Mouse (Mus musculus): ENCODE results near the gene Lrp2. TPM values are rescaled to one million over a fixed set of nuclear protein-coding genes. Genes with fewer than 3 reads are reported as not detected.

The Lrp2 gene
- polyA plus RNA-seq, 1 experiment from 2014 or later: 1.6 TPM

DNA sequence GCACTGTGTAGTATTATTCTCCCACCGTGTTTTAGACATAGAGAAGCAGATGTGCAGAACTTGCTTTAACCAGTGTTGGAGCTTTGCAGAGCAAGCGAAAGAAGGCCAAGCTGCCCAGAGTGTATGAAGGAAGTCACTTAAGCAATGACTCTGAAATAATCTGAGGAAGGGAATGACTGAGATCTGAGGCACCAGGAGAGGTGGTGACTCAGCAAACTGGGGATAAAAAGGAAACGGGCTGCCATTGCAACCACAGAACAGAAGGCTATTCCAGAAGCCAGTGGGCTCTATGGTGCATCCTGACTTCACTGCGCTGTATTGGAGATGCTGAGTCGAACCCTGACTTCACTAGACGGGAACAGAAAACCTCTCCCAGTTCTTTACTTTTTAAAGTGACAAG, 10.9 kb downstream of the Lrp2 start:
- ATAC-seq (ENCODE audit: insufficient read depth, low FRiP score, low TSS enrichment) (no peak), DNase-seq (ENCODE audit: low spot score) (no peak)
- Histone ChIP-seq H3K36me3 (ENCODE audit: control insufficient read depth, insufficient read depth, low read length) (no peaks in the 10 kb centered on the region), H3K4me2 (ENCODE audit: low read depth) (no peak overlapping the region), H3K27ac (ENCODE audit: low read depth, low read length) (no peak overlapping the region), H3K9me3 (ENCODE audit: control insufficient read depth, low read length) (no peaks in the 10 kb centered on the region), H3K9ac (ENCODE audit: low read length) (no peak overlapping the region), H3K27me3 (ENCODE audit: control insufficient read depth, insufficient read depth, low read length) (no peaks in the 10 kb centered on the region), H3K4me3 (ENCODE audit: low read depth, low read length) (no peak overlapping the region), H3K4me1 (ENCODE audit: control insufficient read depth, insufficient read depth, low read length) (no peaks in the 10 kb centered on the region)
- 66% methylated on average over 6 of the region's 6 CpGs for WGBS

DNA sequence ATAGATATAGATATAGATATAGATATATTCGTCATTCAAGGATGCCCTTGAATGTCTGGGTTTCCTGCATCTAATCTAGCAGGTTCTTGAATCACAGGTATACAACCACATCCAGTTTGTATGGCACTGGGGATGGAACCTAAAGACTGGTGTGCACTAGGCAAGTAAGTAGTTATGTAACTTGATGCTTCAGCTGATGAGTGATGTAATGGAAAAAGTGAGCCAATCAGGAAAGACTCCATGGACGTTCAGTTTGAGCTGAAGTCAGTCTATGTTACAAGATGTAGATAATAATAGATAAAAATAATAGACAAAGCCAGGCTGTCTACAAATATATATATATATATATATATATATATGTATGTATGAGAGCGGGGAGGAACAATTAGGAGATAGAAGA, 11.6 kb downstream of the Lrp2 start:
- Histone ChIP-seq H3K4me1 (ENCODE audit: control insufficient read depth, insufficient read depth, low read length) (no peaks in the 10 kb centered on the region), H3K4me2 (ENCODE audit: low read depth) (no peak overlapping the region), H3K9me3 (ENCODE audit: control insufficient read depth, low read length) (no peaks in the 10 kb centered on the region), H3K4me3 (ENCODE audit: low read depth, low read length) (no peak overlapping the region), H3K27me3 (ENCODE audit: control insufficient read depth, insufficient read depth, low read length) (no peaks in the 10 kb centered on the region), H3K36me3 (ENCODE audit: control insufficient read depth, insufficient read depth, low read length) (no peaks in the 10 kb centered on the region), H3K9ac (ENCODE audit: low read length) (no peak overlapping the region), H3K27ac (ENCODE audit: low read depth, low read length) (no peak overlapping the region)
- ATAC-seq (ENCODE audit: insufficient read depth, low FRiP score, low TSS enrichment): no peak
- DNase-seq (ENCODE audit: low spot score): no peak
- WGBS: 80% methylated on average over 3 of the region's 3 CpGs

DNA sequence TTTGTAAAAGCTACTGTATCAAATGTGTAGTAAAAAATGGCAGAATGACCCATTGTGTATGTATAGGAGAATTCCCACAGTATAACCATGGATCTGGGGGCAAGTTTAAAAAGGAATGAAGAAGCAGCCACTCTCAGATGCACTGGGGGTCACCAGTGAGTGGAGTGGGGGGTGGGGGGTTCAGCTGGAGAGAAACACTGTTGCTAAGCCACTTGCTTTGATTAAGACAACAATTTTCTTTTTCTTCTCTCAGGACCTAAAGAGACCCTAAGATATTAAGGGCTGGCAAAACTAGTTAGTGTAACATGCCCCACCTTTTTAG, 12.2 kb downstream of the Lrp2 start:
- no peak overlapping the region for H3K4me3 ChIP-seq (ENCODE audit: low read depth, low read length)
- H3K36me3 ChIP-seq (ENCODE audit: control insufficient read depth, insufficient read depth, low read length): no peaks in the 10 kb centered on the region
- no peaks in the 10 kb centered on the region for H3K27me3 ChIP-seq (ENCODE audit: control insufficient read depth, insufficient read depth, low read length)
- no peaks in the 10 kb centered on the region for H3K9me3 ChIP-seq (ENCODE audit: control insufficient read depth, low read length)
- H3K4me2 ChIP-seq (ENCODE audit: low read depth): no peak overlapping the region
- DNase-seq (ENCODE audit: low spot score) (no peak), ATAC-seq (ENCODE audit: insufficient read depth, low FRiP score, low TSS enrichment) (no peak)
- H3K9ac ChIP-seq (ENCODE audit: low read length): no peak overlapping the region
- H3K4me1 ChIP-seq (ENCODE audit: control insufficient read depth, insufficient read depth, low read length): no peaks in the 10 kb centered on the region
- H3K27ac ChIP-seq (ENCODE audit: low read depth, low read length): no peak overlapping the region

DNA sequence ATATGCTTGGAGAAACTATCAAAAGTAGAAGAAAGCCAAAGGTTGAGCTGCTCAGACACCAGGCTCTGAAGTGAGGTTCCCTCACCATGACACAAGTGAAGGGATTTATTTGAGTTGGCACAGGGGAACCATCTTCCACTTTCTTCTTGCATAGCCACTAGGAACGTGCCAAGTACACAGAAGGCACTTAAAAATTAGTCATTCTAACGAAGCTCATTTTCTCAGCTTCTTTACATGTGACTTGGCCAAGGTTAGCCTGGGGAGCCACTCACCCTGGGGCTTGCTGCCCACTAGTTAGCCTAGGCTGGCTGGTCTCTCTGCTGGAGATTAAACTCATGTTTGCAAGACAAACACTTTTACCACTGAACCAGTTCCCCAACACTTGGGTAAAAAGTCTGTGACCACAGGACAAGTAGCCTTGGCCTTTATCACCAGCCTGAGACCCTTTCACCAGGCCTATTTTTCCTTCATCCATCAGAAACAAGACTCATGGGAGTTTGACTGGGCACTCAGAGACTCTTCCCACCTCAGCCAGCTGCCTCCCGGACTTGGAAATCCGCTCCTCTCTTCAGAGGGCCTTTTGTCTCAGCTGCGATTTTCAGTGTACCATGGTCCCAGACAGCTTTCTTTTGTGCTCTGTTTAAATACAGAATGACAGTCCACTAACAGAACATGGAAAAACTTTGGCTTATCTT, 12.7 kb downstream of the Lrp2 start:
- no peak overlapping the region for H3K4me2 ChIP-seq (ENCODE audit: low read depth)
- H3K4me1 ChIP-seq (ENCODE audit: control insufficient read depth, insufficient read depth, low read length): no peaks in the 10 kb centered on the region
- no peak for DNase-seq (ENCODE audit: low spot score)
- no peak overlapping the region for H3K9ac ChIP-seq (ENCODE audit: low read length)
- ATAC-seq (ENCODE audit: insufficient read depth, low FRiP score, low TSS enrichment): no peak
- no peak overlapping the region for H3K4me3 ChIP-seq (ENCODE audit: low read depth, low read length)
- H3K36me3 ChIP-seq (ENCODE audit: control insufficient read depth, insufficient read depth, low read length): no peaks in the 10 kb centered on the region
- H3K27me3 ChIP-seq (ENCODE audit: control insufficient read depth, insufficient read depth, low read length): no peaks in the 10 kb centered on the region
- WGBS: 72% methylated on average over 5 of the region's 5 CpGs
- H3K9me3 ChIP-seq (ENCODE audit: control insufficient read depth, low read length): no peaks in the 10 kb centered on the region
- H3K27ac ChIP-seq (ENCODE audit: low read depth, low read length): no peak overlapping the region

DNA sequence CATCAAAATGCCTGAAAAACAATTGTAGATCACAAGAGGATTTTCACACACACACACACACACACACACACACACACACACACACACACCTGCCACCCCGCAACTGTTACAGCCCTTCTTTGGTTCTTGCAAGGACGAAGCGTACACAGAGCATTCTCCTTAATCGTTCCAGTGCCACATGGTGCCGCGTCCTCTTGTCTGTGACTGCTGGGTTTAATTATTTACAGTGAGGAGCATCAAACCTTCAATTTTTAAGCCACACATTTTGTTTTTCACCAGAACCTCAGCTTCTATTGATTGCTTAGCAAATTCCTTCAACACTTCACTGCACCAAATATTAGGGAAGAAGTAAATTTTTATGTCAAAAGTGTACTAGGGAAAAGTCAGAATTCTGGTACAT, 15.3 kb downstream of the Lrp2 start:
- ATAC-seq (ENCODE audit: insufficient read depth, low FRiP score, low TSS enrichment) (no peak), DNase-seq (ENCODE audit: low spot score) (no peak)
- H3K27ac ChIP-seq (ENCODE audit: low read depth, low read length): no peak overlapping the region
- no peaks in the 10 kb centered on the region for H3K36me3 ChIP-seq (ENCODE audit: control insufficient read depth, insufficient read depth, low read length)
- H3K9me3 ChIP-seq (ENCODE audit: control insufficient read depth, low read length): no peaks in the 10 kb centered on the region
- H3K4me1 ChIP-seq (ENCODE audit: control insufficient read depth, insufficient read depth, low read length): no peaks in the 10 kb centered on the region
- H3K27me3 ChIP-seq (ENCODE audit: control insufficient read depth, insufficient read depth, low read length): no peaks in the 10 kb centered on the region
- 72% methylated on average over 6 of the region's 6 CpGs for WGBS
- H3K4me3 ChIP-seq (ENCODE audit: low read depth, low read length): no peak overlapping the region
- no peak overlapping the region for H3K9ac ChIP-seq (ENCODE audit: low read length)
- no peak overlapping the region for H3K4me2 ChIP-seq (ENCODE audit: low read depth)

DNA sequence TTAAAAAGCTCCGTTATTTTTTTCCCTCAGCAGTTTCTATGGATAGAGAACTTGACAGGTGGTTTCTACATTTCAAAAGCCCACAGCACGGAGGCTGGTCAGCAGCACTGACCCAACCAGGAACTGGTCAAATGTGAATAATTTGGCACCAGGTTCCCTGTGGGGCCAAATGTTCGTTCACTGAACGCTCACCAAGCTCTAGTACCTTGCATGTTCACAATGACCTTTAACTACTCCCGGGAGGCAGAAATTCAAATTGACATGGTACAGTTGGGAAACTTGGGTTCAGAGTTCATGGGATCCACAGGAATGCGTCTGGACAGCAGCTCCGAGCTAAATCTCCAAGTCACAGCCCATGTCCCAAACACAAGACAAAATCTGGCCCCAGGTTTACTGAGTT, 19.6 kb downstream of the Lrp2 start:
- H3K9ac ChIP-seq (ENCODE audit: low read length): no peak overlapping the region
- no peaks in the 10 kb centered on the region for H3K36me3 ChIP-seq (ENCODE audit: control insufficient read depth, insufficient read depth, low read length)
- H3K4me2 ChIP-seq (ENCODE audit: low read depth): no peak overlapping the region
- no peaks in the 10 kb centered on the region for H3K9me3 ChIP-seq (ENCODE audit: control insufficient read depth, low read length)
- no peak overlapping the region for H3K27ac ChIP-seq (ENCODE audit: low read depth, low read length)
- H3K4me1 ChIP-seq (ENCODE audit: control insufficient read depth, insufficient read depth, low read length): no peaks in the 10 kb centered on the region
- H3K4me3 ChIP-seq (ENCODE audit: low read depth, low read length): no peak overlapping the region
- no peaks in the 10 kb centered on the region for H3K27me3 ChIP-seq (ENCODE audit: control insufficient read depth, insufficient read depth, low read length)
- no peak for ATAC-seq (ENCODE audit: insufficient read depth, low FRiP score, low TSS enrichment)
- 75% methylated on average over 7 of the region's 7 CpGs for WGBS
- DNase-seq (ENCODE audit: low spot score): no peak

DNA sequence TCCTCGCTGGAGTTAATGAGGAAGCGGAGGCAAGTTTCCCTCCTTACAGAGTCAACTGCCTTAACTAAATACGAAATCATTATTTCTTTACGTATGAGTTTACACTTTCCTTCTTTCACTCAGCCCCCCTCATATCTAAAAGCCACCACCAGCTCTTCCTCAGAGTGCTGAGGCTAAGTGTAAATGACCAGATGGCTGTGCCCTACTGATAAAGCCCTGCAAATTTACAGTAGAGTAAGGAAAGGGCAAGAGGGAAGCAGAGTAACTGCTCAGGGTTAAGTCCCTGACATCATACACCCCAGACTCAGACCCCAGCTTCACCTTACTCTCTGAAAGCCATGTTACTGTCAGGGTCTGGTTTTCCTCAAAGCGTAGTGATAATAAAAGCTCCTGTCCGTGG, 22.4 kb downstream of the Lrp2 start:
- H3K4me2 ChIP-seq (ENCODE audit: low read depth): no peak overlapping the region
- H3K4me1 ChIP-seq (ENCODE audit: control insufficient read depth, insufficient read depth, low read length): 0 out of 2 replicates have a peak, but pooled peaks cover 3% of the 10 kb centered on the region
- ATAC-seq (ENCODE audit: insufficient read depth, low FRiP score, low TSS enrichment) (no peak), DNase-seq (ENCODE audit: low spot score) (no peak)
- H3K36me3 ChIP-seq (ENCODE audit: control insufficient read depth, insufficient read depth, low read length): no peaks in the 10 kb centered on the region
- no peaks in the 10 kb centered on the region for H3K27me3 ChIP-seq (ENCODE audit: control insufficient read depth, insufficient read depth, low read length)
- no peak overlapping the region for H3K9ac ChIP-seq (ENCODE audit: low read length)
- H3K9me3 ChIP-seq (ENCODE audit: control insufficient read depth, low read length): no peaks in the 10 kb centered on the region
- H3K27ac ChIP-seq (ENCODE audit: low read depth, low read length): no peak overlapping the region
- 88% methylated on average over 6 of the region's 6 CpGs for WGBS
- no peak overlapping the region for H3K4me3 ChIP-seq (ENCODE audit: low read depth, low read length)

DNA sequence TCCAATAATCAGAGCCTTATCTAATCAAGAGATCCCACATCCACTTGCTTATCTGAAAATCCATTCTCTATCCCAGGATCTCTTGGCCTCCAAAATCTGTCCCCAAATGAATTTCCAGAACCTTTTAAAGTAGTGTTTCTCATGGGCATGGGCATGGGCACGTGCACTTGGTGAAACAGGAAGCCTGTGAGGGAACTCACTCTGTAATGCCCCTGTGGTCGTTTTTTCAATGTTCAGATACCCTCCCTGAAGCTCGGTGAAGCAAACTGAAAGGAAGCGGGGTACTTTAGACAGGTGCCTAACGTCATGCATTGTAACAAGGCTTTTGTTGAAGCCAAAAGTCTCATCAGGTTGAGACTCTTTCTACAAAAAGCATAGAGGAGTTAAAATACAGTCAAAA, 23.1 kb downstream of the Lrp2 start:
- 0 out of 2 replicates have a peak, but pooled peaks cover 3% of the 10 kb centered on the region for H3K4me1 ChIP-seq (ENCODE audit: control insufficient read depth, insufficient read depth, low read length)
- no peak for ATAC-seq (ENCODE audit: insufficient read depth, low FRiP score, low TSS enrichment)
- H3K4me3 ChIP-seq (ENCODE audit: low read depth, low read length): no peak overlapping the region
- no peaks in the 10 kb centered on the region for H3K27me3 ChIP-seq (ENCODE audit: control insufficient read depth, insufficient read depth, low read length)
- no peaks in the 10 kb centered on the region for H3K36me3 ChIP-seq (ENCODE audit: control insufficient read depth, insufficient read depth, low read length)
- H3K9ac ChIP-seq (ENCODE audit: low read length): no peak overlapping the region
- 80% methylated on average over 5 of the region's 5 CpGs for WGBS
- no peaks in the 10 kb centered on the region for H3K9me3 ChIP-seq (ENCODE audit: control insufficient read depth, low read length)
- no peak overlapping the region for H3K4me2 ChIP-seq (ENCODE audit: low read depth)
- DNase-seq (ENCODE audit: low spot score): no peak
- no peak overlapping the region for H3K27ac ChIP-seq (ENCODE audit: low read depth, low read length)

DNA sequence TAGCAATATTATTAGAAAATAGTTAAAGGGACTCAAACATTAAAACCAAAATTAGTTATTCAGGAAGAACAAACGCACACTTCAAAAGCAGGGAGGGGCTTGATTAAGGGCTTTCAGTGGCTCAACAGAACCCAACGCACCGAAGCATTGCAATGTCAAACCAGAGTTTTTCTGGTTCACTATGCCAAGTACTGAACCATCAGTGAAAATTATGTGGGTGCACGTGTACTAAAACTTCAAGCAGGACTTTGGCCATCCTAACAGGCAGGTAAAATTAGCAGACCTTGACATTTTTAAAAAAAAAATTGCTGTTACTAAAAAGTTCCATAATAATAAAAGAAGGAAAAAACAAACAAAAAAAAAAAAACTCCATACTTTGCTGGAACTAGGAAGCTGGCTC, 25.6 kb downstream of the Lrp2 start:
- ATAC-seq (ENCODE audit: insufficient read depth, low FRiP score, low TSS enrichment) (no peak), DNase-seq (ENCODE audit: low spot score) (no peak)
- Histone ChIP-seq H3K4me2 (ENCODE audit: low read depth) (no peak overlapping the region), H3K9ac (ENCODE audit: low read length) (no peak overlapping the region), H3K27ac (ENCODE audit: low read depth, low read length) (no peak overlapping the region), H3K27me3 (ENCODE audit: control insufficient read depth, insufficient read depth, low read length) (no peaks in the 10 kb centered on the region), H3K36me3 (ENCODE audit: control insufficient read depth, insufficient read depth, low read length) (no peaks in the 10 kb centered on the region), H3K4me3 (ENCODE audit: low read depth, low read length) (no peak overlapping the region), H3K9me3 (ENCODE audit: control insufficient read depth, low read length) (no peaks in the 10 kb centered on the region), H3K4me1 (ENCODE audit: control insufficient read depth, insufficient read depth, low read length) (0 out of 2 replicates have a peak, but pooled peaks cover 3% of the 10 kb centered on the region)
- WGBS: 62% methylated on average over 4 of the region's 4 CpGs

Measured in neural tube, embryonic 11.5 days (tissue).